Mouse (Mus musculus) forebrain, embryonic 14.5 days (tissue): ENCODE data around the gene Bhlhe23. TPM values are rescaled to one million over a fixed set of nuclear protein-coding genes. Genes with fewer than 3 reads are reported as not detected.

ENCODE experiments used
- ATAC-seq: fragments of 200-750 bp; cut with Nextera tagmentation; 2 replicates; pipeline ENCODE4 v1.8.0; 2017; ENCODE audit warnings: mild to moderate bottlenecking, moderate library complexity
- DNase-seq: peaks from one replicate; pipeline ENCODE4 v3.0.0-alpha.2; 2015; ENCODE audit warnings: low spot score
- H3K27ac ChIP-seq: fragments of 300-500 bp; sonication (generic); 2 replicates; pipeline ENCODE4 v1.5.1; 2014; ENCODE audit warnings: low read depth, mild to moderate bottlenecking, control low read depth, low read length, moderate library complexity
- H3K27me3 ChIP-seq: fragments of 300-500 bp; sonication (generic); replicated peaks from 2 replicates; pipeline ENCODE4 v1.6.1; 2014; ENCODE audit warnings: low read length, control low read depth, mixed read lengths; ENCODE audit not compliant: control insufficient read depth, insufficient read depth
- H3K36me3 ChIP-seq: fragments of 300-500 bp; sonication (generic); 2 replicates; pipeline ENCODE4 v1.6.1; 2014; ENCODE audit warnings: low read length, control low read depth; ENCODE audit not compliant: control insufficient read depth, insufficient read depth
- H3K4me1 ChIP-seq: fragments of 300-500 bp; sonication (generic); 2 replicates; pipeline ENCODE4 v1.6.1; 2014; ENCODE audit warnings: antibody characterized with exemption, low read length, control low read depth; ENCODE audit not compliant: control insufficient read depth, insufficient read depth
- H3K4me2 ChIP-seq: fragments of 300-500 bp; sonication (generic); 2 replicates; pipeline ENCODE4 v1.6.1; 2014; ENCODE audit warnings: mild to moderate bottlenecking, control low read depth, low read length
- H3K4me3 ChIP-seq: fragments of 300-500 bp; sonication (generic); 2 replicates; pipeline ENCODE4 v1.5.1; 2014; ENCODE audit warnings: low read depth, low read length, control low read depth
- H3K9ac ChIP-seq: fragments of 300-500 bp; sonication (generic); 2 replicates; pipeline ENCODE4 v1.6.1; 2014; ENCODE audit warnings: mild to moderate bottlenecking, low read length, control low read depth, moderate library complexity
- H3K9me3 ChIP-seq: fragments of 300-500 bp; sonication (generic); replicated peaks from 2 replicates; pipeline ENCODE4 v1.6.1; 2016; ENCODE audit warnings: low read length, control low read depth, mixed read lengths; ENCODE audit not compliant: control insufficient read depth
- WGBS: fragments of 180-500 bp; shearing (Covaris S2); extraction: QIAGEN DNeasy Blood & Tissue Kit; methylation state at CpG from one replicate; pipeline ENCODE4 v1.1.7; 2014; 5-methylcytosine and 5-hydroxymethylcytosine counted together
- polyA plus RNA-seq: library from polyadenylated mRNA; unstranded; fragments of >200 nt; fragmentation: Nextera tagmentation; extraction: Ambion mirVana; gene quantifications from 2 replicates; pipeline ENCODE4 v1.2.1, GENCODE M21; 2014

The Bhlhe23 gene
- polyA plus RNA-seq, 1 experiment from 2014 or later: 0.85 TPM

DNA sequence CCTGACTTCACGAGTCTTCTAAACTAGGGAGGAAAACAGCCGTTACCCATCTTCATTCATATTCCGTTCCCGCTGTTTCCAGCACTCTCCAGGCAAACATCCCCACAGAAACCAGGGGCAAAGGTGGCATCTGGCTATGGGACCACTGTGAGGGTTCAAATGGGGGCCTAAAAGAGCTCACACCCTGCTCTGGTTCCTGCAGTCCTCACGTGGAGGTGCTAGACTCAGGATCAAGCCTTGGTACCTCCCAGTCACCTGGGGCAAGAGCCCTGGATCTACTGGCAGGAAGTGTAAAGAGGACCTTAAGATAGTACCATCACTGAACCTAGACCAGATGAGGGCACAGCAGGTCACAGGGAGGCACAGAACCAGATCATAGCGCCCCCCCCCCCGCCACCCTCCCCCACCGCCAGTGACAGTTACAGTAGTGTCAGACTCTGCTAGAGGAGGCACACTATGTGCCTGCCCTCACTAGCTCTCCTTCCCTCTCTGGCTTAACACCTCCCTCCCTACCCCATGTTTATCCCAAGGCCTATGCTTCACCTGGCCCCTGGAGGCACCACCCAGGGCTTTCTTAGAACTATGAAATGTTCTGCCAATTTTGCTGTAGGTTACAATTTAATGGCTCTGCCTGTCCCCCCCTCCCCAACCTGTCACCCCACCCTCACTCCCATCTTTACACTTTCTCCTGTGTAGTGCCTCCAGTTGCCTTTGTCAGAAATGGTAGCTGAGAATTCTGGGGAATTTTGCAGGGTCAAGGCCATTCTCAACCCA, 50.7 kb downstream of the Bhlhe23 start:
- Histone ChIP-seq H3K9ac (no peak overlapping the region), H3K27me3 (no peaks in the 10 kb centered on the region), H3K4me3 (no peak overlapping the region), H3K9me3 (no peaks in the 10 kb centered on the region), H3K4me2 (no peak overlapping the region), H3K4me1 (no peaks in the 10 kb centered on the region), H3K36me3 (peaks cover 33% of the 10 kb centered on the region), H3K27ac (no peak overlapping the region)
- DNase-seq (no peak), ATAC-seq (no peak)
- WGBS: 47% methylated on average over 8 of the region's 8 CpGs

DNA sequence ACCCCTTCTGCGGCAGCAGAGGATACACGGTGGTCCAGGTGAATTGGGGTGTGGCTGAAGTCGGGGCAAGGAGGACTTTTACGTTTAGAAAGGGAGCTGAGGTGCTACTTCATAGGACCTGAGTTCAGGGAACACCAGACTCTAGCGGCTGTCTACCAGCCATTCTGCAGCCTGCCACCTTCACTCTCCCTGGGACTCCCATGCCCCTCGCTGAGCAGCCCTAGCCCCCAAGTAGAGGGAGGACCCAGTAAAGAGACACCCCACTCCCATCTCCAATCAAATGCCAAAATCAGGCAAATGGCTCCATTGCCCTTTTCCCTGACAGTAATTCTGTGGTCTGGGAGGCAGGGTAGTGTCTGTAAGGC, 51.3 kb downstream of the Bhlhe23 start:
- H3K4me3 ChIP-seq: no peak overlapping the region
- no peak for DNase-seq

DNA sequence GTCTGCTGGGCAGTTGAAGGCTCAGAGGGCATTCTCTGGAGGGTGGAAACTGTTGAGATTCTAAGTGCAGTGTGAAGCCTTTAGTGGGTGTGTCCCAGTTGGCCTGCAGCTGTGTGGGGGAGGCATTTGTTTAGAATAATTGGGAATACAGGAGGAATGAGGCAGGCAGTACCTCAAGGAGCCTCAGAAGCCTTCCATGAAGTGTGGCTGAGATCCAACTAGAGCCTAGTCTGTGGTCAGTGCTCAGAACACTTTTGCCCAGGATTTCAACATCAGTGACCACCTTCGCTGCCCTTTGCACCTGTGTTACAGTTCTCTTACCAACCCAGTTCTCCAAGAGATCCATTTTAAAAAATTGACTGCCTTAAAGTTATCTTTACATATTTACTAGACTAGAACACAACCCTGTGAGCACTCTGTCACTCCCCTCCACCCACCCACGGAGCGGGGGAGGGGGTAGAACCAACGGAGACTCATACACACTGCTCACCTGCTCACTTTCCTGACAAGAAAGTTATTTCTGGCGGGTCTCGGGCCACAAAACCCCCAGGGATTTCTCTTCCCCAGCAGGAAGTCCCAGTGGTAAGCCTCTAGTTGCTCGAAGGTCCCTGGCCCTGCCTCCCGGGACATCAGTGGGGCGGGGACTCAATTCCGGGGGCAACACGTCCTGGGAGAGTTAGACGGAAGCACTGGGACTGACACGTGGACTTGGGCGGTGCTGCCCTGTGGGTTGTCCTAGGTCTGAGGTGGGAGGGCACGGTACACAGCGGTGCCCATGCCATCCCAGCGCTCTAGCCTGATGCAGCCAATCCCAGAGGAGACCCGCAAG, 51.9 kb downstream of the Bhlhe23 start, which contains the start of gene Slc17a9:
TSS of gene Slc17a9 (plus strand) at position 679 of the 829 bp plus-strand sequence.
- ATAC-seq: no peak; the same call in 1 of the 2 replicates
- 6% methylated on average over 18 of the region's 18 CpGs for WGBS
- H3K36me3 ChIP-seq: peaks cover 45% of the 10 kb centered on the region
- DNase-seq: no peak
- no peaks in the 10 kb centered on the region for H3K9me3 ChIP-seq
- H3K27me3 ChIP-seq: no peaks in the 10 kb centered on the region
- H3K27ac ChIP-seq: no peak within 1 kb of the TSS
- H3K4me2 ChIP-seq: no peak within 1 kb of the TSS
- no peaks in the 10 kb centered on the region for H3K4me1 ChIP-seq
- H3K4me3 ChIP-seq: no peak within 1 kb of the TSS
- H3K9ac ChIP-seq: no peak within 1 kb of the TSS

More for the DNA sequence above, 51.3 kb downstream of the Bhlhe23 start:
- no peaks in the 10 kb centered on the region for H3K9me3 ChIP-seq
- peaks cover 39% of the 10 kb centered on the region for H3K36me3 ChIP-seq
- WGBS: 9% methylated on average over 6 of the region's 6 CpGs
- ATAC-seq: no peak
- no peaks in the 10 kb centered on the region for H3K4me1 ChIP-seq
- H3K9ac ChIP-seq: no peak overlapping the region
- H3K27ac ChIP-seq: no peak overlapping the region
- H3K4me2 ChIP-seq: no peak overlapping the region
- no peaks in the 10 kb centered on the region for H3K27me3 ChIP-seq

Other genes with a start within 250 kb of the Bhlhe23 start
- gene Mrgbp, start 195.6 kb downstream of the Bhlhe23 start, polyA plus RNA-seq: 48.8 and 52.4 TPM in 2 replicates
- 95.6 and 100 TPM in 2 replicates for gene Ogfr, start 187.7 kb downstream of the Bhlhe23 start, polyA plus RNA-seq
- 25.1 and 28.6 TPM in 2 replicates for gene Col9a3, start 179.1 kb downstream of the Bhlhe23 start, polyA plus RNA-seq
- 0.15 and 0.35 TPM in 2 replicates for gene Tcfl5, start 134.2 kb downstream of the Bhlhe23 start, polyA plus RNA-seq
- 21.0 and 30.8 TPM in 2 replicates for gene Dido1, start 66.9 kb downstream of the Bhlhe23 start, polyA plus RNA-seq
- 56.3 and 60.4 TPM in 2 replicates for gene Gid8, start 66.8 kb downstream of the Bhlhe23 start, polyA plus RNA-seq
- 0.25 TPM in 1 of 2 replicates, not detected in the other for gene Slc17a9, start 51.6 kb downstream of the Bhlhe23 start, polyA plus RNA-seq
- 24.5 and 36.8 TPM in 2 replicates for gene Ythdf1, start 144.0 kb upstream of the Bhlhe23 start, polyA plus RNA-seq
- not detected in 2 replicates for gene Birc7, start 152.1 kb upstream of the Bhlhe23 start, polyA plus RNA-seq
- 57.3 and 60.7 TPM in 2 replicates for gene Nkain4, start 177.8 kb upstream of the Bhlhe23 start, polyA plus RNA-seq
- 71.7 and 85.4 TPM in 2 replicates for gene Arfgap1, start 190.3 kb upstream of the Bhlhe23 start, polyA plus RNA-seq
- gene Col20a1, start 209.6 kb upstream of the Bhlhe23 start, polyA plus RNA-seq: 0.07 and 0.10 TPM in 2 replicates